Mouse (Mus musculus) limb, embryonic 13.5 days (tissue): ENCODE results near the gene Plekhj1. TPM values are rescaled to one million over a fixed set of nuclear protein-coding genes. Genes with fewer than 3 reads are reported as not detected.

Source experiments
- ATAC-seq: fragments of 200-750 bp; cut with Nextera tagmentation; 2 replicates; pipeline ENCODE4 v1.8.0; 2017; ENCODE audit warnings: low read depth, moderate number of reproducible peaks, moderate TSS enrichment; ENCODE audit not compliant: low FRiP score
- H3K27ac ChIP-seq: fragments of 300-500 bp; sonication (generic); 2 replicates; pipeline ENCODE4 v1.5.1; 2015; ENCODE audit warnings: inconsistent platforms, mild to moderate bottlenecking, moderate library complexity
- H3K27me3 ChIP-seq: fragments of 300-500 bp; sonication (generic); 2 replicates; pipeline ENCODE4 v1.6.1; 2015; ENCODE audit warnings: mild to moderate bottlenecking, inconsistent platforms
- H3K36me3 ChIP-seq: fragments of 300-500 bp; sonication (generic); 2 replicates; pipeline ENCODE4 v1.6.1; 2015; ENCODE audit warnings: inconsistent platforms, mild to moderate bottlenecking, moderate library complexity
- H3K4me1 ChIP-seq: fragments of 300-500 bp; sonication (generic); 2 replicates; pipeline ENCODE4 v1.6.1; 2015; ENCODE audit warnings: inconsistent platforms
- H3K4me2 ChIP-seq: fragments of 300-500 bp; sonication (generic); replicated peaks from 2 replicates; pipeline ENCODE4 v1.6.1; 2015; ENCODE audit warnings: inconsistent platforms, mild to moderate bottlenecking, moderate library complexity
- H3K4me3 ChIP-seq: fragments of 300-500 bp; sonication (generic); 2 replicates; pipeline ENCODE4 v1.5.1; 2015; ENCODE audit warnings: moderate library complexity, mild to moderate bottlenecking, inconsistent platforms
- H3K9ac ChIP-seq: fragments of 300-500 bp; sonication (generic); 2 replicates; pipeline ENCODE4 v1.6.1; 2015; ENCODE audit warnings: mild to moderate bottlenecking, inconsistent platforms
- H3K9me3 ChIP-seq: fragments of 300-500 bp; sonication (generic); 2 replicates; pipeline ENCODE4 v1.6.1; 2016; ENCODE audit warnings: inconsistent platforms
- WGBS: fragments of 180-500 bp; shearing (Covaris S2); methylation state at CpG from one replicate; pipeline ENCODE4 v1.1.7; 2015; 5-methylcytosine and 5-hydroxymethylcytosine counted together
- microRNA counts: library from miRNA; unstranded; fragments of <30 nt; microRNA quantifications from one replicate; lab custom pipeline; 2016
- microRNA-seq: library from miRNA; unstranded; fragments of <30 nt; microRNA quantifications from one replicate; pipeline ENCODE4, GENCODE M21; 2016
- polyA plus RNA-seq: library from polyadenylated mRNA; unstranded; fragments of >200 nt; fragmentation: Nextera tagmentation; extraction: Ambion mirVana; gene quantifications from 2 replicates; pipeline ENCODE4 v1.2.1, GENCODE M21; 2015

Plekhj1 gene
- polyA plus RNA-seq, 1 experiment from 2014 or later: 127 TPM

GRCm38 (mm10) chr10:80747410-80747809 lies 51.0 kb downstream of the Plekhj1 start:
- no peak overlapping the region for H3K9ac ChIP-seq
- H3K4me1 ChIP-seq: peaks cover 15% of the 10 kb centered on the region
- no peak overlapping the region for H3K4me2 ChIP-seq
- 18% methylated on average over 3 of the region's 3 CpGs for WGBS
- no peak overlapping the region for H3K4me3 ChIP-seq
- no peaks in the 10 kb centered on the region for H3K36me3 ChIP-seq
- H3K27ac ChIP-seq: no peak overlapping the region
- no peaks in the 10 kb centered on the region for H3K27me3 ChIP-seq
- H3K9me3 ChIP-seq: no peaks in the 10 kb centered on the region
- ATAC-seq: no peak

MicroRNA genes within 50 kb of the gene (microRNA counts, 519-probe panel; counts per million panel counts)
- not detected for microRNA mmu-miR-1982 (lab: Ali Mortazavi, UCI)

Small RNA genes within 50 kb of the gene (microRNA-seq; reads per million reads assigned to microRNA genes)
- gene Mir1982: 1.4 reads per million

Other genes with a start within 250 kb of the Plekhj1 start
- gene Rexo1, start 237.1 kb downstream of the Plekhj1 start, polyA plus RNA-seq: 28.3 and 28.7 TPM in 2 replicates
- 9.3 and 10.0 TPM in 2 replicates for gene Klf16, start 221.3 kb downstream of the Plekhj1 start, polyA plus RNA-seq
- 80.9 and 83.0 TPM in 2 replicates for gene Abhd17a, start 208.3 kb downstream of the Plekhj1 start, polyA plus RNA-seq
- 83.9 and 92.0 TPM in 2 replicates for gene Scamp4, start 195.8 kb downstream of the Plekhj1 start, polyA plus RNA-seq
- 7.6 and 8.8 TPM in 2 replicates for gene Adat3, start 195.7 kb downstream of the Plekhj1 start, polyA plus RNA-seq
- gene Gm49322, start 192.6 kb downstream of the Plekhj1 start, polyA plus RNA-seq: 3.7 and 5.6 TPM in 2 replicates
- 148 and 159 TPM in 2 replicates for gene Csnk1g2, start 175.8 kb downstream of the Plekhj1 start, polyA plus RNA-seq
- gene Btbd2, start 141.6 kb downstream of the Plekhj1 start, polyA plus RNA-seq: 77.8 and 83.5 TPM in 2 replicates
- gene Mknk2, start 120.5 kb downstream of the Plekhj1 start, polyA plus RNA-seq: 86.1 and 87.8 TPM in 2 replicates
- 55.3 and 55.7 TPM in 2 replicates for gene Mob3a, start 96.6 kb downstream of the Plekhj1 start, polyA plus RNA-seq
- 24.2 and 25.6 TPM in 2 replicates for gene Izumo4, start 96.4 kb downstream of the Plekhj1 start, polyA plus RNA-seq
- gene Ap3d1, start 56.4 kb downstream of the Plekhj1 start, polyA plus RNA-seq: 74.5 and 80.0 TPM in 2 replicates
- 19.2 and 20.2 TPM in 2 replicates for gene Dot1l, start 43.4 kb downstream of the Plekhj1 start, polyA plus RNA-seq
- gene Sf3a2, start 428 bp downstream of the Plekhj1 start, polyA plus RNA-seq: 73.0 and 77.4 TPM in 2 replicates
- not detected in 2 replicates for gene Amh, start 6.6 kb upstream of the Plekhj1 start, polyA plus RNA-seq
- 4.5 and 5.2 TPM in 2 replicates for gene Jsrp1, start 14.9 kb upstream of the Plekhj1 start, polyA plus RNA-seq
- 1,885 and 1,910 TPM in 2 replicates for gene Oaz1, start 28.0 kb upstream of the Plekhj1 start, polyA plus RNA-seq
- 0.92 and 1.3 TPM in 2 replicates for gene Lingo3, start 45.4 kb upstream of the Plekhj1 start, polyA plus RNA-seq
- 310 and 314 TPM in 2 replicates for gene Lsm7, start 56.6 kb upstream of the Plekhj1 start, polyA plus RNA-seq
- gene Sppl2b, start 56.6 kb upstream of the Plekhj1 start, polyA plus RNA-seq: 49.0 and 54.1 TPM in 2 replicates
- gene Tmprss9, start 73.2 kb upstream of the Plekhj1 start, polyA plus RNA-seq: 0.06 and 0.08 TPM in 2 replicates
- 306 and 335 TPM in 2 replicates for gene Timm13, start 102.3 kb upstream of the Plekhj1 start, polyA plus RNA-seq
- 54.6 and 63.2 TPM in 2 replicates for gene Lmnb2, start 119.6 kb upstream of the Plekhj1 start, polyA plus RNA-seq
- gene Gadd45b, start 131.4 kb upstream of the Plekhj1 start, polyA plus RNA-seq: 32.3 and 32.7 TPM in 2 replicates
- 7.4 and 9.0 TPM in 2 replicates for gene Gng7, start 216.3 kb upstream of the Plekhj1 start, polyA plus RNA-seq
- gene Diras1, start 227.0 kb upstream of the Plekhj1 start, polyA plus RNA-seq: 0.15 and 0.33 TPM in 2 replicates
- 19.2 and 20.0 TPM in 2 replicates for gene Slc39a3, start 238.8 kb upstream of the Plekhj1 start, polyA plus RNA-seq